Mouse (Mus musculus): Measurements from ENCODE around the gene Tet2. TPM values are rescaled to one million over a fixed set of nuclear protein-coding genes. Genes with fewer than 3 reads are reported as not detected.
A peak's percentile ranks its signal among the peaks of the same experiment; 100 is the strongest.

Tet2 gene
- polyA plus RNA-seq, 1 experiment = 59.1 TPM

- TF ChIP-seq EP300 (IDR thresholded peaks at IDR 0.05; ENCODE audit: insufficient read depth, low read depth, low read length) (peak; percentile 96), POLR2A (IDR thresholded peaks at IDR 0.05; ENCODE audit: insufficient read depth, low read length) (no peak)
- no peaks in the 10 kb centered on the region for H3K27me3 ChIP-seq (ENCODE audit: control insufficient read depth, insufficient read depth, low read length, poor library complexity, severe bottlenecking)
- H3K4me1 ChIP-seq (ENCODE audit: control insufficient read depth, insufficient read depth, low read length) = no peaks in the 10 kb centered on the region
- no peak overlapping the region for H3K4me3 ChIP-seq (ENCODE audit: low read depth, low read length)
- peak overlapping the region; percentile 99 for H3K27ac ChIP-seq (ENCODE audit: insufficient read depth, low read length)
- no peak overlapping the region for H3K9ac ChIP-seq (ENCODE audit: low read depth, poor library complexity, severe bottlenecking)
- no peaks in the 10 kb centered on the region for H3K36me3 ChIP-seq (ENCODE audit: control insufficient read depth, insufficient read depth, low read length, poor library complexity, severe bottlenecking)
- H3K9me3 ChIP-seq (replicated peaks; ENCODE audit: control insufficient read depth, insufficient read depth, low read length, poor library complexity, severe bottlenecking) = no peaks in the 10 kb centered on the region
Measured at GRCm38 (mm10) chr3:133518801-133519200, 26.1 kb downstream of the Tet2 start.

DNA sequence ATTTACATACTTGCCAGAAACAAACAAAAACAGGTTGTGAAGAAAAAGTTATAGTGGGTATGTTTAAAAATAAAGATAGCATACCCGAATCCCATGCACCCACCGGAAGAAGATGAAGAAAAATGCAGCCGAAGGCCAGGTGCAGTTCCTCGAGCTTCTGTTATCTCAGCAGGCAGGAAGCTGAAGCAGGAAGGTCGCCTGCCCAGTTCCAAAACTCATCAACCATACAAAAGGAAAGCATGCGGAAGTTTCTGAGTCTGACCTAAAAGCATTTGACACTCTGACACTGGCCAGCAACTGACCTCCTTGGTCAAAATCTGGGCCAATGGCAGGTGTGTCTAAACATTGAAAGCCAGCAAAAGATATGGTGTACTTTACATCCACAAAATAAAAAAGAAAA lies 26.8 kb downstream of the Tet2 start:
- Histone ChIP-seq H3K36me3 (ENCODE audit: control insufficient read depth, insufficient read depth, low read length, poor library complexity, severe bottlenecking) (no peaks in the 10 kb centered on the region), H3K27ac (ENCODE audit: insufficient read depth, low read length) (peak overlapping the region; percentile 99), H3K27me3 (ENCODE audit: control insufficient read depth, insufficient read depth, low read length, poor library complexity, severe bottlenecking) (no peaks in the 10 kb centered on the region), H3K9me3 (replicated peaks; ENCODE audit: control insufficient read depth, insufficient read depth, low read length, poor library complexity, severe bottlenecking) (no peaks in the 10 kb centered on the region), H3K9ac (ENCODE audit: low read depth, poor library complexity, severe bottlenecking) (peak overlapping the region; percentile 64), H3K4me1 (ENCODE audit: control insufficient read depth, insufficient read depth, low read length) (peaks cover 2% of the 10 kb centered on the region), H3K4me3 (ENCODE audit: low read depth, low read length) (peak overlapping the region; percentile 47)
- TF ChIP-seq EP300 (IDR thresholded peaks at IDR 0.05; ENCODE audit: insufficient read depth, low read depth, low read length) = peak; percentile 85
- no peak for TF ChIP-seq POLR2A (IDR thresholded peaks at IDR 0.05; ENCODE audit: insufficient read depth, low read length)

- Histone ChIP-seq H3K9me3 (replicated peaks; ENCODE audit: control insufficient read depth, insufficient read depth, low read length, poor library complexity, severe bottlenecking) (no peaks in the 10 kb centered on the region), H3K4me3 (ENCODE audit: low read depth, low read length) (peak overlapping the region; percentile 69)
Measured at GRCm38 (mm10) chr3:133517406-133517805, 27.5 kb downstream of the Tet2 start.

DNA sequence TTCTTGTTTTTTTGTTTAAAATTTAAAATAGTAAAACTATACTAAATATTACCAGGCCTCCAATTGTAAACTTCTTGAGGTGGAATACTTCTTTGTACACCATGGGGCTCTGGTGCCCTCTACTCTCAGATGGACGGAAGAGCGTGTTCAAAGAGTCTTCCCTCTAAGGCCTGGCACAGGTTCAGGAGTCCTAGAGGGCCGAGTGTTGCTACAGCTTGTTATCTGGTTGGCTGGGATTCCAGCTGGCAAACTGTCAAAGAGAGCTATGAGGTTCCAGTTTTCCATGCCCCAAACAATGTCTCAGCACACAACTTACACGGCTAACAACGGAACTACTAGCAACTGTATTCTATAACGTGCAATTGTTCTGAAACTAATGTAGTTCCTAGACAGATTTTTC lies 28.8 kb downstream of the Tet2 start:
- peaks cover 4% of the 10 kb centered on the region for H3K4me1 ChIP-seq (ENCODE audit: control insufficient read depth, insufficient read depth, low read length)
- peak overlapping the region; percentile 40 for H3K4me3 ChIP-seq (ENCODE audit: low read depth, low read length)
- TF ChIP-seq EP300 (IDR thresholded peaks at IDR 0.05; ENCODE audit: insufficient read depth, low read depth, low read length) = no peak
- no peak for TF ChIP-seq POLR2A (IDR thresholded peaks at IDR 0.05; ENCODE audit: insufficient read depth, low read length)
- no peak for TF ChIP-seq CTCF (IDR thresholded peaks at IDR 0.05; ENCODE audit: low read depth, low read length)
- peak overlapping the region; percentile 64 for H3K9ac ChIP-seq (ENCODE audit: low read depth, poor library complexity, severe bottlenecking)
- H3K36me3 ChIP-seq (ENCODE audit: control insufficient read depth, insufficient read depth, low read length, poor library complexity, severe bottlenecking) = peaks cover 5% of the 10 kb centered on the region
- no peaks in the 10 kb centered on the region for H3K9me3 ChIP-seq (replicated peaks; ENCODE audit: control insufficient read depth, insufficient read depth, low read length, poor library complexity, severe bottlenecking)
- H3K27me3 ChIP-seq (ENCODE audit: control insufficient read depth, insufficient read depth, low read length, poor library complexity, severe bottlenecking) = no peaks in the 10 kb centered on the region
- H3K27ac ChIP-seq (ENCODE audit: insufficient read depth, low read length) = peak overlapping the region; percentile 96

More at GRCm38 (mm10) chr3:133517406-133517805, 27.5 kb downstream of the Tet2 start:
- Histone ChIP-seq H3K9ac (ENCODE audit: low read depth, poor library complexity, severe bottlenecking) (peak overlapping the region; percentile 64), H3K27ac (ENCODE audit: insufficient read depth, low read length) (peak overlapping the region; percentile 99), H3K27me3 (ENCODE audit: control insufficient read depth, insufficient read depth, low read length, poor library complexity, severe bottlenecking) (no peaks in the 10 kb centered on the region), H3K36me3 (ENCODE audit: control insufficient read depth, insufficient read depth, low read length, poor library complexity, severe bottlenecking) (no peaks in the 10 kb centered on the region), H3K4me1 (ENCODE audit: control insufficient read depth, insufficient read depth, low read length) (peaks cover 2% of the 10 kb centered on the region)
- TF ChIP-seq EP300 (IDR thresholded peaks at IDR 0.05; ENCODE audit: insufficient read depth, low read depth, low read length) (peak; percentile 84), POLR2A (IDR thresholded peaks at IDR 0.05; ENCODE audit: insufficient read depth, low read length) (no peak), CTCF (IDR thresholded peaks at IDR 0.05; ENCODE audit: low read depth, low read length) (no peak)

GRCm38 (mm10) chr3:133515204-133515969 lies 29.6 kb downstream of the Tet2 start:
- H3K4me1 ChIP-seq (ENCODE audit: control insufficient read depth, insufficient read depth, low read length) = peaks cover 4% of the 10 kb centered on the region
- H3K36me3 ChIP-seq (ENCODE audit: control insufficient read depth, insufficient read depth, low read length, poor library complexity, severe bottlenecking) = peaks cover 5% of the 10 kb centered on the region
- H3K4me3 ChIP-seq (ENCODE audit: low read depth, low read length) = peak overlapping the region; percentile 48
- no peaks in the 10 kb centered on the region for H3K27me3 ChIP-seq (ENCODE audit: control insufficient read depth, insufficient read depth, low read length, poor library complexity, severe bottlenecking)
- H3K27ac ChIP-seq (ENCODE audit: insufficient read depth, low read length) = peak overlapping the region; percentile 96
- peak overlapping the region; percentile 64 for H3K9ac ChIP-seq (ENCODE audit: low read depth, poor library complexity, severe bottlenecking)
- TF ChIP-seq EP300 (IDR thresholded peaks at IDR 0.05; ENCODE audit: insufficient read depth, low read depth, low read length) (no peak), POLR2A (IDR thresholded peaks at IDR 0.05; ENCODE audit: insufficient read depth, low read length) (no peak), CTCF (IDR thresholded peaks at IDR 0.05; ENCODE audit: low read depth, low read length) (no peak)
- no peaks in the 10 kb centered on the region for H3K9me3 ChIP-seq (replicated peaks; ENCODE audit: control insufficient read depth, insufficient read depth, low read length, poor library complexity, severe bottlenecking)

- H3K4me3 ChIP-seq (ENCODE audit: low read depth, low read length) = no peak overlapping the region
- H3K27ac ChIP-seq (ENCODE audit: insufficient read depth, low read length) = peak overlapping the region; percentile 46
- H3K9ac ChIP-seq (ENCODE audit: low read depth, poor library complexity, severe bottlenecking) = peak overlapping the region; percentile 23
- H3K27me3 ChIP-seq (ENCODE audit: control insufficient read depth, insufficient read depth, low read length, poor library complexity, severe bottlenecking) = no peaks in the 10 kb centered on the region
- TF ChIP-seq EP300 (IDR thresholded peaks at IDR 0.05; ENCODE audit: insufficient read depth, low read depth, low read length) (no peak), POLR2A (IDR thresholded peaks at IDR 0.05; ENCODE audit: insufficient read depth, low read length) (no peak), CTCF (IDR thresholded peaks at IDR 0.05; ENCODE audit: low read depth, low read length) (no peak)
- no peaks in the 10 kb centered on the region for H3K9me3 ChIP-seq (replicated peaks; ENCODE audit: control insufficient read depth, insufficient read depth, low read length, poor library complexity, severe bottlenecking)
- peaks cover 4% of the 10 kb centered on the region for H3K4me1 ChIP-seq (ENCODE audit: control insufficient read depth, insufficient read depth, low read length)
- peaks cover 5% of the 10 kb centered on the region for H3K36me3 ChIP-seq (ENCODE audit: control insufficient read depth, insufficient read depth, low read length, poor library complexity, severe bottlenecking)
Measured at GRCm38 (mm10) chr3:133514290-133514689, 30.6 kb downstream of the Tet2 start.
